Mouse (Mus musculus): Measurements from ENCODE around the gene Ccdc124. TPM values are rescaled to one million over a fixed set of nuclear protein-coding genes. Genes with fewer than 3 reads are reported as not detected.
"Not testable (repeated sequence)": the region's sequence is repeated elsewhere in the genome, so short reads cannot be mapped to it uniquely, and the experiment has no call there.

Gene Ccdc124
- polyA plus RNA-seq, 1 experiment from 2014 or later: 166 TPM

DNA sequence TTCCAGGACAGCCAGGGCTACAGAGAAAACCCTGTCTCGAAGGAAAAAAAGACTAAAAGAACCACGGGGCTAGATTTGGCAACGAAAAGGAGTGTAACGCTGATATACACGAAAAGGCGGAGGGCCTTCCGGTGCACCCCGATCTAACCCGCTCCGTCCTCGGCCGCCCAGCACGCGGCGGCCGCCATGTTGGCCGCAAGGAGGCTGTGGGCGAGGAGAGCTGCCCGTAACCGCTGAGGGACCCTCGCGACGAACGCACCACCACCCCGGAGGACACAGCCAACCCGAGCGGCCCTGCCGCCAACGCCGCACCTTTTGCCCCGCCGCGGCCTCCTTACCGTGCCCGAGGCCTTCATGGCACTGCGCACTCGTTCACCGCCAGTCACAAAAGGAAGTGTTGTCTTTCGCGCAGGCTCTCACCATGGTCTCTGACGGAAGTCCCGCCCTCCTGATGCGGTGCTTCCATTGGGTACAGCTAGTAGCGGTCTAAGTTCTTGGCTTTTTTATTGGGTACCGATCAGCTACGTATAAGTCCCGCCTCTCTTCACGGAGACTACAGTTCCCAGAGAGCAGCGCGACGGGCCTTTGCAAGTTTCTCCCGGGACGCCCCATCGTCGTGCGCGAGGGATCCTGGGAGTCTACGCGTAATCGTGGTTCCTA lies 23.4 kb upstream of the Ccdc124 start, which contains the start of gene Rpl18a:
Gene Rpl18a, minus strand, starts transcription at position 392 of the 660 bp plus-strand sequence.
- peaks cover 17% of the 10 kb centered on the region for H3K36me3 ChIP-seq (ENCODE audit: control insufficient read depth, insufficient read depth, low read length)
- WGBS: 0% methylated on average over 60 of the region's 60 CpGs
- H3K27ac ChIP-seq (ENCODE audit: low read depth, low read length): peak within 1 kb of the TSS; percentile 22; the same call in 1 of the 2 replicates
- peak within 1 kb of the TSS; percentile 88 for H3K4me3 ChIP-seq (ENCODE audit: low read depth, low read length)
- peaks cover 20% of the 10 kb centered on the region for H3K27me3 ChIP-seq (ENCODE audit: control insufficient read depth, insufficient read depth, low read length)
- ATAC-seq (ENCODE audit: low FRiP score): peak; percentile 97
- peak; percentile 99 for DNase-seq (ENCODE audit: low spot score, missing footprints)
- H3K4me1 ChIP-seq (ENCODE audit: control insufficient read depth, insufficient read depth, low read length): peaks cover 12% of the 10 kb centered on the region
- H3K9ac ChIP-seq (ENCODE audit: low read length): peak within 1 kb of the TSS; percentile 95
- H3K4me2 ChIP-seq: peak within 1 kb of the TSS; percentile 99
- no peaks in the 10 kb centered on the region for H3K9me3 ChIP-seq (ENCODE audit: control insufficient read depth, low read length)

DNA sequence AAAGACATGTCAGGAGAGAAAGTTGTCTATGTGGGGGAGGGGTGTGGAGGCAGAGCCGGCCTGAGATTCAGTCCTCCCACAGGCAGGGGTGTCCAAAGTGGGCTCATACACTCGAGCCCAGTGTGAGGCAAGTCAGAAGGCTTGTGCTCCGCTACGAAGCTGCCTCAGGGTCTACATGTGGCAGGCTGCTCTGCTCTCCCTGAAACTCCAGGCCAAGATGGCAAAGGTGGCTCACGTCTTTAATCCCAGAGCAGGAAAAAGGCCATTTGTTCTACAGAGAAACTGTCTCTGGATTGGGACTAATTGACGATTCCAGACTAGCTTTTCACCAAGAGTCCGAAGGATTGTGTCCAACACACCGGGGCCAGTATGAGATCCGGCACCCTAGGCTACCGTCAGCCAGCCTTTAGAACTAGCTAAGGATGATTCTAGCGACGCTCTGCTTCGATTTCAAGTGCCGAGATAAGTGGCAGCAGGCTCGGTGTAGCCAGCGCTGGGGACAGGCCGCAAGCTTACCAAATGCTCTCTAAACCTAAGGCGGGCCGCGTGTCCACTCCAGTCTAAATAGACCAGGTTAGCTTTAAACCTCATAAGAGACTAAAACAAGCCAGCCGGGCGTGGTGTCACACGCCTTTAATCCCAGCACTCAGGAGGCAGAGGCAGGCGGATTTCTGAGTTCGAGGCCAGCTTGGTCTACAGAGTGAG lies 22.7 kb upstream of the Ccdc124 start:
- Histone ChIP-seq H3K36me3 (ENCODE audit: control insufficient read depth, insufficient read depth, low read length) (peaks cover 17% of the 10 kb centered on the region), H3K27me3 (ENCODE audit: control insufficient read depth, insufficient read depth, low read length) (peaks cover 26% of the 10 kb centered on the region), H3K4me2 (peak overlapping the region; percentile 99), H3K4me3 (ENCODE audit: low read depth, low read length) (peak overlapping the region; percentile 88), H3K27ac (ENCODE audit: low read depth, low read length) (no peak overlapping the region), H3K9ac (ENCODE audit: low read length) (peak overlapping the region; percentile 95), H3K9me3 (ENCODE audit: control insufficient read depth, low read length) (no peaks in the 10 kb centered on the region), H3K4me1 (ENCODE audit: control insufficient read depth, insufficient read depth, low read length) (peaks cover 13% of the 10 kb centered on the region)
- DNase-seq (ENCODE audit: low spot score, missing footprints) (peak; percentile 87), ATAC-seq (ENCODE audit: low FRiP score) (no peak)
- WGBS: 4% methylated on average over 25 of the region's 25 CpGs

DNA sequence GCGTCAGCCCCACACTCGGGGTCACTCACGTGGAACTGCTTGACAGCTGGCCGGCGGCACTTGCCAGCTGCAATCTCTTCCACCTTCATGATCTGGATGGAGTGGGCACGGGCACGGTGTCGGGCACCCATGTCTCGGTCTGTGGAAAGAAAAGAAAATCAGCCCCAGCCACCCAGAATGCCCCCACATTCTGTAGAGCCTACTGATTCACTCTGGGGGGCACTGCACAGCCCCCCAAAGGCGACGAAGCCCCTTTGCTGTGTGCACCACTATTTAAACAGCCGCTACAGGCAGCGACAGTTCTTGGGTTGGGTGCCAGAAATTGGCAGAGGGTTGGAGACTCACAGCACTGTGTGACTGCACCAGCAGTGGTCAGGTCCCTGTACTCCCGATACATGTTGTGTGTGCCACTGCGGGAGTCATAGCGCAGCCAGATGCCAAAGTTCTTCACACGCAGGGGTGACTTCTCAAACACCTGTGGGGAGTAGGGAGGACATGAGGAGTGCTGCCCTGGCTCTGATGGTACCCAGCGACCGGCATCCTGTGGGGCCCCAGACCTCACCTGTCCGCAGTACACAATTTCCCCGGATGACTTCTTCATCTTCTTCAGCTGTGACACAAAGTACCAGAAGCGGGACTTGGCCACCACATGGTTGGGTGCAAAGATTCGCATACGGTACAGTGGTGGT lies 22.0 kb upstream of the Ccdc124 start:
- Histone ChIP-seq H3K4me1 (ENCODE audit: control insufficient read depth, insufficient read depth, low read length) (peaks cover 13% of the 10 kb centered on the region), H3K9ac (ENCODE audit: low read length) (peak overlapping the region; percentile 95; the same call in 1 of the 2 replicates), H3K27me3 (ENCODE audit: control insufficient read depth, insufficient read depth, low read length) (peaks cover 34% of the 10 kb centered on the region), H3K36me3 (ENCODE audit: control insufficient read depth, insufficient read depth, low read length) (peaks cover 17% of the 10 kb centered on the region), H3K4me3 (ENCODE audit: low read depth, low read length) (peak overlapping the region; percentile 88), H3K4me2 (peak overlapping the region; percentile 99)
- 80% methylated on average over 22 of the region's 24 CpGs for WGBS
- H3K9me3 ChIP-seq (ENCODE audit: control insufficient read depth, low read length); H3K27ac ChIP-seq (ENCODE audit: low read depth, low read length); ATAC-seq (ENCODE audit: low FRiP score): not testable (repeated sequence)
- DNase-seq (ENCODE audit: low spot score, missing footprints): peak; percentile 75

DNA sequence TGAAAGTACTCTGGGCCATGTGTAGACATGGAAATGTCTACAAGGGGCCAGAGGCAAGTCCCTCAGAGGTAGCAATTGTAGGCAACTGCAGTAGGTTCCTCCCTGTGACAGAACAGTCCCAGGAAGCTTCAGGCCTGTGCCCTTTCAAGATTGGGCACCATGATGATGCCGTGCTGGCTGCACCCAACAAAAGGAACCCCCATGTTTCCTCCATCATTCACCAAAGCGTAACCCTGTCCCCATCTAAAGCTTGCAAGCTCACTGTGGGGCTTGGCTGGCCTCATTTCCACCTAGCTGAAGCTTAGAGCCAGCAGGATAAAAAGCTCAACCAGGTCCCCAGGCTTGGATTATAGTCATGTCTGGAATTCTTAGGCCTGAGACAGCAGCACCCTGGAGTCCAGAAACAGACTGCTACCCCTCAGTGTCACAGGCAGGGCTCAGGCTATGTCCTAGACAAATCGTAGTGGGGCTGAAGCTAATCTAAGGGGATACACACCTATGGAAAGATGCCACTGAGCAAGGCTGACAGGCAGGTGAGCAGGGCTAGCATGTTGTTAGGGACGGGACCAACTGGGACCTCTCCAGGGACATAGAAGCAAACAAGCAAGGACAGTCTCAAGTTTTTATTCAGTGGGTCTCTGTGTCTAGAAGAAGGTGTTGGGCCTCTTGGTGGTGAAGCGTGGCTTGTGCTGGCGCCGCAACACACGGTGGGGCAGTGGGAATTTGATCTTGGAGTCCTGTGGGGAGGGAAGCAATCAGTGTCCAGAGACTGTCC lies 21.2 kb upstream of the Ccdc124 start:
- no peak overlapping the region for H3K4me2 ChIP-seq
- peaks cover 17% of the 10 kb centered on the region for H3K36me3 ChIP-seq (ENCODE audit: control insufficient read depth, insufficient read depth, low read length)
- H3K27me3 ChIP-seq (ENCODE audit: control insufficient read depth, insufficient read depth, low read length): peaks cover 36% of the 10 kb centered on the region
- peaks cover 13% of the 10 kb centered on the region for H3K4me1 ChIP-seq (ENCODE audit: control insufficient read depth, insufficient read depth, low read length)
- H3K9ac ChIP-seq (ENCODE audit: low read length): no peak overlapping the region
- ATAC-seq (ENCODE audit: low FRiP score) (no peak), DNase-seq (ENCODE audit: low spot score, missing footprints) (peak; percentile 84)
- no peaks in the 10 kb centered on the region for H3K9me3 ChIP-seq (ENCODE audit: control insufficient read depth, low read length)
- H3K27ac ChIP-seq (ENCODE audit: low read depth, low read length): no peak overlapping the region
- 88% methylated on average over 8 of the region's 8 CpGs for WGBS
- H3K4me3 ChIP-seq (ENCODE audit: low read depth, low read length): no peak overlapping the region

DNA sequence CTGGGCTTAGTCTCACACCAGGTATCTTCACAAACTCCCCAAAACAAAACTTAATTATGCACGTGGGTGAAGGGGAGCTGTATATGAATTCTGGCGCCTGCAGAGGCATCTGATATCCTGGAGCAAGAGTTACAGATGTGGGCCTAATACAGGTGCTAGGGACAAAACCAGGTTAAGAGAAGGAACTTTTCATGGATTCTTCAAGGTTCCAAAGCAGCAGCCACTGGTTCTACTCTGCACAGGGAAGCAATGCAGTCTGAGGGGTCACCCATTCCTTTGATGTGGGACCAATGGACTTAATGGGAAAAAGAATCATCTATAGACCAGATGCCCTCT lies 20.6 kb upstream of the Ccdc124 start:
- WGBS: 67% methylated on average over 2 of the region's 2 CpGs
- peaks cover 13% of the 10 kb centered on the region for H3K4me1 ChIP-seq (ENCODE audit: control insufficient read depth, insufficient read depth, low read length)

DNA sequence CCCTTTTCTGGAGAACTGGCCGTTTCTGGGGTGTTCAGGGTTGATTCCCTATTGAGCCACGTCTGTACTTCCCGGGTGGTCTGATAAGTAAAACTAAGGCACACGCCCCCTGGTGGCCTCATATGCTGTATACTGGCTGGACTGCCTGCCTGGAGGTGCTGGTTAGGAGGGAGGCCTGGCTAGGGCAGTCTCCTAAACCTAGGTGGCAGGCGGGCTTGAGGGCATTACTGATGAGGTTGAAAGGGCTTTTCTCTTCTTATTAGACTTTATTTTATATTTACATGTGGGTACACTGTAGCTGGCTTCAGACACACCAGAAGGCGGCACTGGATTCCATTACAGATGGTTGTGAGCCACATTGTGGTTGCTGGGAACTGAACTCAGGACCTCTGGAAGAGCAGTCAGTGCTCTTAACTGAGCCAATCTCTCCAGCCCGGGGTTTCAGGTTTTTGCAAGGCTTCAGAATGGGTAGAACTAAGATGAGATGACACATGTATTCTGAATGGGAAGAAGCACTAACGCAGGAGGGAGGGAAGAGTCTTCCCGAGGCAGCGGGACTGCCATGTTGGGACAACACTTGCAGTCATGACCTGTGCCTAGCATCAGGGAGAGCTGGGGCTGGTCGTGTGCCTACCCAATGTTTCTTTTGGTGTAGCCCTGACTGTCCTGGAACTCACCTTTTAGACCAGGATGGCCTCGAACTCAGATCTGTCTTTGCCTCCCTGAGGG lies 20.1 kb upstream of the Ccdc124 start:
- no peak overlapping the region for H3K4me3 ChIP-seq (ENCODE audit: low read depth, low read length)
- peaks cover 36% of the 10 kb centered on the region for H3K27me3 ChIP-seq (ENCODE audit: control insufficient read depth, insufficient read depth, low read length)
- H3K36me3 ChIP-seq (ENCODE audit: control insufficient read depth, insufficient read depth, low read length): peaks cover 17% of the 10 kb centered on the region
- H3K9me3 ChIP-seq (ENCODE audit: control insufficient read depth, low read length): no peaks in the 10 kb centered on the region
- peak; percentile 28 for ATAC-seq (ENCODE audit: low FRiP score)
- no peak overlapping the region for H3K9ac ChIP-seq (ENCODE audit: low read length)
- peaks cover 13% of the 10 kb centered on the region for H3K4me1 ChIP-seq (ENCODE audit: control insufficient read depth, insufficient read depth, low read length)
- WGBS: 27% methylated on average over 12 of the region's 12 CpGs
- no peak overlapping the region for H3K27ac ChIP-seq (ENCODE audit: low read depth, low read length)
- H3K4me2 ChIP-seq: no peak overlapping the region
- peak; percentile 97 for DNase-seq (ENCODE audit: low spot score, missing footprints)

More for the DNA sequence above, 20.6 kb upstream of the Ccdc124 start:
- peak; percentile 91 for DNase-seq (ENCODE audit: low spot score, missing footprints)
- no peak for ATAC-seq (ENCODE audit: low FRiP score)
- Histone ChIP-seq H3K9me3 (ENCODE audit: control insufficient read depth, low read length) (no peaks in the 10 kb centered on the region), H3K27ac (ENCODE audit: low read depth, low read length) (no peak overlapping the region), H3K4me3 (ENCODE audit: low read depth, low read length) (no peak overlapping the region), H3K27me3 (ENCODE audit: control insufficient read depth, insufficient read depth, low read length) (peaks cover 36% of the 10 kb centered on the region), H3K9ac (ENCODE audit: low read length) (no peak overlapping the region), H3K4me2 (no peak overlapping the region), H3K36me3 (ENCODE audit: control insufficient read depth, insufficient read depth, low read length) (peaks cover 17% of the 10 kb centered on the region)

DNA sequence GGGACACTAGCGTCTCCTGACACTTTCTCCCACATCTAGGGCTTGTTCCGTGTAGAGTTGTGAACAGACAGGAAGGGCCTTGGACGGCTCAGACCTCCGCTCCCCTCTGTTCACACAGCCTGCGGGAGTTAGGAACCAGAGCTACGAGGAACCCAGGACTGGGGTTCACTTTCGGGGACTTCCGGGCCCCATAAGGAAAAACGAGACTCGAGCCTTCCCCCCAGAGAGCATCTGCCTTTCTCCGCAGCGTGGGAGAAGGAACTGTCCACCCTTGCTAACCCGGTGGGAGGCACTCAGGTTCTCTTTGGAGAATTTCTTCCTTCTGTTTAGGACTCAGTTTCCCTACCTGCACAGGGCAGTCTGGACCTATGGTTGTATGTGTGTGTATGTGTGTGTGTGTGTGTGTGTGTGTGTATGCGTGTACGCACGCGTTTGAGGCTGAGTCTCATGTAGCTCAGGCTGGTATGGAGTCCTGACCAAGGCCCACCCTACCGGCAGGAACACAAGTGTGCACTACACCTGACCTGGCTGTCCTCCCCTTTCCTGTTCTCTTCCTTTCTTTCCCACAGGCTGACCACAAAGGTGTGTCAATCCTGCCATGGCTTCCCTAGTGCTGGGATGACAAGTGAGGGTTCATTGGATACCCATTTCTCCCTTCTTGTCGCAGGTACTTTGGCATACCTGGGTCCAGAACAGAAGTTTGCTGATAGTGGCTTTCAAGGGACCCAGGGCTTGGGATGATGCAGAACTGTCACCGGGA lies 19.3 kb upstream of the Ccdc124 start:
- H3K27me3 ChIP-seq (ENCODE audit: control insufficient read depth, insufficient read depth, low read length): peaks cover 36% of the 10 kb centered on the region
- H3K9ac ChIP-seq (ENCODE audit: low read length): peak overlapping the region; percentile 54
- peaks cover 9% of the 10 kb centered on the region for H3K4me1 ChIP-seq (ENCODE audit: control insufficient read depth, insufficient read depth, low read length)
- DNase-seq (ENCODE audit: low spot score, missing footprints) (peak; percentile 93), ATAC-seq (ENCODE audit: low FRiP score) (no peak)
- H3K9me3 ChIP-seq (ENCODE audit: control insufficient read depth, low read length): no peaks in the 10 kb centered on the region
- no peak overlapping the region for H3K27ac ChIP-seq (ENCODE audit: low read depth, low read length)
- H3K4me2 ChIP-seq: peak overlapping the region; percentile 41
- peaks cover 17% of the 10 kb centered on the region for H3K36me3 ChIP-seq (ENCODE audit: control insufficient read depth, insufficient read depth, low read length)
- peak overlapping the region; percentile 22 for H3K4me3 ChIP-seq (ENCODE audit: low read depth, low read length)
- 27% methylated on average over 20 of the region's 20 CpGs for WGBS
